Mouse (Mus musculus): ENCODE measurements around the gene Klhl32.
"Not testable (repeated sequence)": the region's sequence is repeated elsewhere in the genome, so short reads cannot be mapped to it uniquely, and the experiment has no call there.

Klhl32 gene

GRCm38 (mm10) chr4:24796229-24796628 is 54.7 kb downstream of the Klhl32 start:
- DNase-seq (ENCODE audit: low read depth, low spot score), result no peak

DNA sequence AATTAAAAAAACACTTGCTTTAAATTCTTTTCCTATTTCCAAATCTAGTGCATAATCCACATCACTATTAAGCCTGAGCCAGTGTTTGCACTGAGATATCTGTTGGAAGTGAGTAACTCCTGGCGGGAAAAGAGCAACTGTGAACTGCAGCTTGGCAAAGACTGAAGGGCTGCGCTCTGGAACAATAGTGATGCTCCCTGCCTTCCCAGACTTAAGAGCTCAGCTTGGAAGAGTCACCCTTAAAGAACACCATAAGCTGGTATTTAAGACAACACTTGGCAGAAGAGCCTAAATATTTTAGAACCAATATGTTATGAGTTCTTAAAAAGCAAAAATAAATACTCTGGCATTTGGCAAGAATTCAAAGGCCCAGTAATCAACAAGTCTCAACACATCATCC is 55.7 kb downstream of the Klhl32 start:
- no peak for DNase-seq (ENCODE audit: low read depth, low spot score)

DNA sequence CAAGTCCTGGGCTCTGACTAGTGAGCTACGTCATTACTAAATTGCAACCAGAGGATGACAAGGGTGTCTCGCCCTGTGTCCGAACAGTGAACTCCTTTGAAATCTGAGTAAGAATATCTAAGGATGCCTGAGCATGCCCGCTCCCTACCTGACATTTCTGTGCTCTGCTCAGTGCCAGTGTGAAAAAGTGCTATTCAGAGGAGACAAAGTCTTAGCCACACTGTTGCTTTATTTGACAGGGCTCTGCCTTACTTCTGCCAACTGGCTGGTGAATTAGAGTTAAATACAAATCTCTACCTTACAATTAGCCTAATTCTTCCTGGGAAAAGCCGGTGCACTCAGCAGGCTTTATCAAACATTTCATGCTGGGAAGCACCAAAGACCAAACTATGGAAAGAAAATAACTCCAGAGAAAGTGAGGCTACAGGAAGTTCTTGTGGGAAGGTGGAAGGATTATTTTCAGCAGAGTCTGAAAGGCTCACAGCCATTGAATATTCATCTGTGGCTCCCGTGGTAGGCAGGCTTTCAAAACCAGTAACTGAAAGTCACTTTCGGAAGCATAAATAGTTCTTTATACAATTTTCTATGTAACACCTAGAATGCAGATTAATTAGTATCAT is 57.1 kb downstream of the Klhl32 start:
- DNase-seq (ENCODE audit: low read depth, low spot score), result no peak

DNA sequence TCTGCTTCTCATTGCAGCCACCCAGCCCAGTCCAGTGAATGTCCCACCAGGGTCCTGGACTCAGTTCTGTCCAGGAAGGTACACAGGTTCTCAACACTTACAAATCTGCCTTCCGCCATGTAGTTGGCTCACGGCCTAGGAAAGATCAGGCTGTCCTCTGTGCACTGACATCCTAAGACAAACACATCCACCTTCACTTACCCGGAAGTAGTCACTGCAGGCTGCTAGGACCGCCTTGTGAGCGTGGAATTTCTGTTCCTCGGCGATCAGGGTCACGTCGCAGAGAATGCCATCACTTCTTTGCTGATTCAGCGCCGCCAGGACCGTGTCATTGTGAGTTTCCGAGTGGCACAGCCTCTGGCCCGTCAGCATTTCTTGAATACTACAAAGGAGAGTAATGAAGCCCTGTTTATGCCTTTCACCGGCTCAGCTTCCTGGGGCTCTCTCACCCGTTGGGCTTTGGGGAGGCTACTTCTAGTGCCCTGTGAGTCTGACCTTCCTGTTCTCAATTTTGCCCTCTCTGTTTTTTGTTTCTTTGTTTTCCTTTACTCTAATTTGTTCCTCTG is 58.4 kb downstream of the Klhl32 start:
- no peak for DNase-seq (ENCODE audit: low read depth, low spot score)

DNA sequence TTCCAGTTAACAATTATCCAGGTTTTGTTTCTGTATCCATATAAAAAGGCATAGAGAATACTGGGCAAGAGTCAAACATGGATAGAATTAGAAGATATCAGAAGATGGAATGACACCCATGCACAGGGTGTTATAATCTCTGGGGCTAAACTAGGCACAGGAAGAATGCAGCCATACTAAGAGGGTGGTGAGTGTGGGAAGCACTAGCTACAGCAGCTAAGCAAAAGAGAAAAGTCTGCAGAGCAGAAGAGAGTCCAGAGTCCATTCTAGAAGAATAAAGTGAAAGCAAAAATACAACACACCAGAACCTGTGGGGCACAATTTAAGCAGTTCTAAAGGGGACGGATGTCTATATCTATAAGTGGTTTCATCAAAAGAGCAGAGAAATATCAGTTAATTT is 61.6 kb downstream of the Klhl32 start:
- DNase-seq (ENCODE audit: low read depth, low spot score), result no peak

DNA sequence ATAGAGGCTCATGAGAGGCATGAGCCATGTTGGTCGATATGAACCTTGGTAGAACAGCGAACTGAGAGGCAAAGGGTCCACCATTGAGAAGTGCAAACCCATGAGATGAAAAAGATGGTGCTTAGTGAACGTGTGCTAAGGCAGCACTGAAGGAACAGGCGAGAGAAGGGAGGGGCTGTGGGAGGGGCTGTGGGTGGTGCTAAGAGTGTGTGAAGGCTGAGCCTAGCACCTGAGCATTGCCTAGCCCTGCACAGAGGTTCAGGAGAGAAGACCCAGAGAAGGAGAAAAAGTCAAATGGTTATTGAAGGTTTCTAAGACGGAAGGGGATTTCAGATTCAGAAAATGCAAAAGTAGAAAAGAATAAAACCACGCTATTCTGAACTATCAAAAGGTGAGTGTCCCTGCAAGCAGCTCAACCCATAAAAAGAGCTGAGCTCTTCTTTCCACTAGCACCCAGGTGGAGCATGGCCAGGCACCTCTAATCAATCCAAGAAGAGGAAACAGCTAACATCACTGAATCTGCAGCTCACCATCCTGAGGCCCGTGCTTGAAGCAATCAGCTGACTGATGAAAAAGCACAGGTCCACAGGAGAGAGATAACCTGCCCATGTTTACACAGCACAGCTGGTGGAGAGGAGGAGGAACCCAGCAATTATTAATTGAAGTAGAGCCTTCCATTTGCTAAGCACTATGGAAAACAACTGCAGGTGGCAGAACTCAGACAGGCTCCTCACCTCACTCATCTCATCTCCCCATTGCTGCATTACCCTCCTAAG is 65.0 kb downstream of the Klhl32 start:
- DNase-seq (ENCODE audit: low read depth, low spot score), result no peak

DNA sequence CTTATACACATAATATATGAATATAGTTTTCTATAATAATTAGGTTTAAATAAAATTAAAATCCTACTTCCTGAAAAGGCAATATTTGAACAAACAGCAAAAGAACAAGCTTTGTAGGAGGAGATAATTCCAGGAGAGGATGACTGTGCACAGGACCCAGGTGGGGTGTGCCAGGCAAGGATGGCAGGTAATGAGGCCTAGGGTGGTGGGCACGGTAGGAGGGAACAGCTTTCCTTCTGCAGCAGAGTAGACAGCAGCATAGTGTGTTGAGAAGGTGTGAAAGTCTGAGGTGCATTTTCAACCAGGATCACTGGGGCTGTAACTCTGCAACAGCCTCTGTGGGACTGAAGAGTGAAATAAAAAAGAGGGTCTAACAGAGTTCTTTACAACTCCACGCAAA is 85.0 kb downstream of the Klhl32 start:
- no peak for DNase-seq (ENCODE audit: low read depth, low spot score)

GRCm38 (mm10) chr4:24765469-24765868 is 85.5 kb downstream of the Klhl32 start:
- no peak for DNase-seq (ENCODE audit: low read depth, low spot score)

DNA sequence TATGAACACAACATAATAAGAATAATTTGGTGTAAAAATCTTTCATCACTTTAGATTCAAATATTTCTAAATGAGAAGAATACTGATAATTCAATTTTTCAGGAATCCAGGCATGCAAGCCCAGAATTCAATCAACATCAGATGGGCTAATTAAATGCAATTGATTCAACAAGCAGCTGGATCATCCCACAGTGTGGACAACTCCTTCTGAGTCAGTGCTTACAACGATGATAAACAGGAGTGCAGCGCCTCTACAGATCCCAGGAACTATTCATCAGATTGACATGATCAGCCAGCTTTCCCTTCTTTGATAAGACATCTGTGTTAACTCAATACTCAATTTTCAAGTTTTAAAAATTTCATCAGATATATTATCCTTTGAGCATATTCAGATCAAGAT is 86.4 kb downstream of the Klhl32 start:
- DNase-seq (ENCODE audit: low read depth, low spot score), result no peak

DNA sequence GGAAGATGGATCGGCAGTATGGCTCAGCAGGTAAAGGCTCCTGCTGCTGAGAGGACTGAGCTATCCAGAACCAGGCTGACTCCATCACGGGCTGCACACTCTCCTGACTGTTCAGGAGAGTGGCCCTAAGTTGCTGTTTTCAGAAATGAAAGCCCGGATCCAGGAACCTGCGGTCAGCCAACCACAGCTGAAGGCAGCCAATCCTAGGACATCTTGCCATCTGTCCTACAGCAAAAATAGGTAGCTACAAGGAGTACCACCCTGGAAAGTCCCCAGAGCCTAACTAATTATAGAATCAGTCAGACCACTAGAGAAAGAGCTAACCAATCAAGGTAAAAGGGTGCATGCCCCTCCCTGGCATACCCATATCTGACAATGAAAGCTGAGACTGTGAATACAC is 87.5 kb downstream of the Klhl32 start:
- DNase-seq (ENCODE audit: low read depth, low spot score), result no peak

GRCm38 (mm10) chr4:24758954-24759353 is 92.0 kb downstream of the Klhl32 start:
- DNase-seq (ENCODE audit: low read depth, low spot score), result no peak

DNA sequence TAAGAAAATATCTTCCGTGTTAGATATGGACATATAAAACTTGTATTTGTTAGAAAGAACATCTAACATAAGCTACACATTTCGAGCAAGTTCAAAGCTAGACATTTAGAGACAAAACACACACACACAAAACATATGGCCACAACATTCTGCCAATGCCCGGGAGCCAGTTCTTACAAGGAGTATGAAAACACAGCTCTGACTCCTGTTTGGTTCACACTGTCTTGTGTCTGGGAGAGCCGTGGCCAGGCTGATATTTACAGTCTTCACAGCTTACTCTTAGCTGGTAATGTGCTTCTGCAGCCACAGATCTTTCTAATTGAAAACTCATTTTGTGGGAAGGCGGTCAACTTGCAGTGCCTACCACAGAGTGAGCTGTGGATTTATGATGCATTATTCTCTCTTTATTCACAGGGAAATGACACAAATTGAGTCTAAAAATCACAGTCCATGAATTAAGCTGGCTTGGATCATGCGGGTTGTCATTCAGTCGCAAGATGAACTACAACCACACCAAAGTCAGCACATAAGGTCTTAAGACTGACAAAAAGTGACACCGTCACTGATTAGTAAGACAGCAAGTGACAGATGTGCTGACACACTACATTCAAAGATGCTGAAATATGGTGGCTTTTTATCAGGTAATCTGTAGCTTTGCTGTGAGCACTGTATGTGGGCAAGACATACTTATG is 98.3 kb downstream of the Klhl32 start:
- DNase-seq (ENCODE audit: low read depth, low spot score), result no peak

GRCm38 (mm10) chr4:24737080-24737479 is 113.8 kb downstream of the Klhl32 start:
- DNase-seq (ENCODE audit: low read depth, low spot score), result no peak

DNA sequence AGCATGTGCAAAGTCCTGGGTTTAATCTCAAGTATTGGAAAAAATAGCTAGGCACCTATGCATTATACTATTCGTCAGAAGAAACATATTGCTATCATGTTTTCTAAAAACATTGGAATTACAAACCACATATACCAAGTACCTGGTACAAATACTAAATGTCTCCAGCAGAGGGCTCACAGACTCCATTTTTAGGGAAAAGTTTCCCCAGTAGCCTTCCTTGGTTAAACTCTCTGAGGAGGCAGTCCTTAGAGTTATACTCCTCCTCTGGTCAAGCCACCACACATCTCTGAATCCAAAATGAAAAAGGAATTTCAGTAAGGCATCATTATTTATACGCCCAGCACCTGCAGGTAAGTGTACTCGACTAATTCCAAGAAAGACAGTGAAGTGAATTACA is 130.1 kb downstream of the Klhl32 start:
- no peak for DNase-seq (ENCODE audit: low read depth, low spot score)

GRCm38 (mm10) chr4:24715559-24715958 is 135.4 kb downstream of the Klhl32 start:
- DNase-seq (ENCODE audit: low read depth, low spot score), result no peak

DNA sequence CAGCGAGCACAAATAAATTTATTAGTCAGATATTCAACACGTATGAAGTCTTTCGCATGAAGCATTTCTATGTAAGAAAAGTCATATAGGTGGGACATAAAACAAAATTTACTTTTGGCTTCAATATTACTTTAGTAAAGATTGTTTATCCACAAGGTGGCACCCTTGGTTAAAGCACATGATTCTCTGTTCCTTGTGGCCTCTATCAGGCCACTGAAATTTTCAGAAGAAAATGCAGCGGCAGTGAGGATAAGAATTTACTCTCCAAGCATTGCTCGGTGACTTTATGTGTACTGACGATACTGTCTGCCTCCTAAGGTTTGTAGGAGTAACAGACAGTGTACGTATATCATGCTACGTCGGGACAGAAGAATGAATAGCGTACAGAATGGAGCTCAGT is 136.6 kb downstream of the Klhl32 start:
- no peak for DNase-seq (ENCODE audit: low read depth, low spot score)

DNA sequence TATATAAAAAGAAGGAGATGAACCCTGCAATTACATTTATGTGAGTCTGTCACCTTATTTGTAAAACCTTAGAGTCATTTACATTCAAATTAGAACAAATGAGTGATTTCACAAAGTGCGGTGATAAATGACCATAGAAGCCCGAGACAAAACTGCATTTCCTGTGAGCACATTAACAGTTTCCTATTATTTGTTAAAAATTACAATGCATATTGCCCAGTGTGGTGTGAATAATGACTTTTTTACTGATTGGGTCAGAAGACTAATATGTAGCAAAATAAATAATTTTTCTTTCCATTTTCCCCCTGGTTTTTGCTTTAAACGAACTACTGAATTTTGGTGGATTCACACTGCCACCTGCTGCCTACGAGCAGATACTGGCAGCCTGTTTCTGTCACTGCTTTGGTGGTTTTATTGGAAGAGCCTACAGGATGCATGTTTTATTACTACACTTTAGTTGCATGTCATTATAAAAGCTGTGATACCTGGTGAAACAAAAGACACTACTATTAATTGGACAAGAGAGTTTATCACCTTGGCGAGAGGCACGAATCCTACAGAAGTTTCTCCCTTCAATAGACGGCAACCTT is 152.3 kb downstream of the Klhl32 start:
- no peak for DNase-seq (ENCODE audit: low read depth, low spot score)

DNA sequence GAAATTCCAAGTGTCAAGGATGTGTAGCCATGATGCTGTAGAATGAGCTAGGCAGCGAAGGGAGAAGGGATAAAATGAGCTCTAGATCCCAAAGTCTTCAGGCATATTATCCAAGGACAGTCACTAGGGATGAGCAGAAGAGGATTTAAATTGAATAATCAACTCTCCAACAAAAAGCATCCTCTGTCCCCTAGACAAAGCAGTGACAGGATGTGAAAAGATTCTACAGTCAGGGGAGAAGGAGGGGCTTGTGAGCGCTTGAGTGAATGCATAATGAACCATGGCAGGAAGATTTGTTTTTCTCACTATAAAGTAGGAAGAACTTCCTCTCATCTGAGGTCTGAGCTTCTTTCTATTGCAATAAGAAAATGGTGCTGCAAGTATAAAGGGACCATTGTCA is 170.8 kb downstream of the Klhl32 start:
- no peak for DNase-seq (ENCODE audit: low read depth, low spot score)

DNA sequence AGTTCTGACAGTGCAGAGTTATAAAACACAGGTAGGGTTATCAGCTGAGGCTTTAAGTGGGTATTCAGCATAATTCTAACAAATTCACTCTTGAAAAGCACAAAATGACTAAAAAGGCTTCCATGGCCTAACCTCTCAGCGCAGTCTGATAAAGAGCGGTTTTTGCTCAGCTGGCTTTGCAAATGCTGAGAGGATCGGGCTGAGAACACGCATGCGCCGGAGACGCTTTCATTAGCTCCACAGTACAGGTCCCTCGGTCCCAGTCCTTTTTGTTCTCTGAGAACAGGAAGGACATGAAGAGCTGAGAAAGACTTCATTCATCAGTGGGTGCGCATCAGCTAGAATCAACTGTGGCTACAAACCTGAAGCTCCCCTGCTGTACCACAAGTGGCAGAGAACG is 180.9 kb downstream of the Klhl32 start:
- no peak for DNase-seq (ENCODE audit: low read depth, low spot score)

GRCm38 (mm10) chr4:24659218-24659617 is 191.7 kb downstream of the Klhl32 start:
- no peak for DNase-seq (ENCODE audit: low read depth, low spot score)

- not testable (repeated sequence) for DNase-seq (ENCODE audit: low read depth, low spot score)
Observed at GRCm38 (mm10) chr4:24644735-24645134, 206.2 kb downstream of the Klhl32 start.

DNA sequence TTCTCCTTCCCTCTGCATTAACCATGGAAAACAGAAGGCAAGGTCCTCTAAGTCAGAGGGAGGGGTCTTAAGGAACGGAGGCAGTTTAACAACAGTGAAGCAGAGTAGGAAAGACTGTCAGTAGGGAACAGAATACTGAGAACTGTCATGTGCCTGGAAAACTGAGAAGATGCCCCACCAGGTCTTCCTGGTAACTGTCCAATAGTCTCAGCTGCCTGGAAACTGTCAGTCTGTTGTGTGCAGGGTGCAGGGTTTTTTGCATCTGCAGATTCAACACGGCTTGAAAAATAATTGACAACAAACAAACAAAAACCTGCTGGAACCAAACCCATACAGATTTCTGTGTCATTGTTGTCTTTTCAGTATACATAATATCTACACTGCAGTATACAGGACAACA is 208.6 kb downstream of the Klhl32 start:
- no peak for DNase-seq (ENCODE audit: low read depth, low spot score)

Measured in CD4-positive, CD25-positive, alpha-beta regulatory T cell, adult 2 months (primary cell).